In the genomic region with DNA sequence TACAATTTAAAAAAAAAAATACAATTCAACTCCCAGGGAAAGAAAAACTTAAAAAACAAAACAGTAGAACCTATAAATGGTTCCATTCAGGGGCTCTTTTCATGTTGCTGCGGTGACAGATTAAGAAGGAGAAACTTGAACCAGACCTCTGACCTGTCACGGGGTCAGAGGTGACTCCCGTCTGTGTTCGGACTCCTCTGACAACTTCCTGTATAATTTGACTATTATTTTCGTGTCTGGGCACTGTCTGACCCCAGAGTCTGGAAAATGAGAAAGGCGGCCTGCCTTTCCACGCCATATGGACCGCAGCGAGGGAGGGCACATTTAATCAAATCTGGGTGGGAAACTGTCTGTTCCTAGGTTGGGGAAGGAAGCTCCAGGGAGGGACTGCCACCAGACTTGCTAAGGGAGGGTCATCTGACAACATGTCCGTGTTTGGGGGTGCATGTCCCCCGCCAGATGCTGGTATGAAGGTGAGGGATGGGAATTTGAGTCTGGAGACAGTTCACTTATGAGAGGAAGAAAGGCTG, we compare ENCODE assay signal across 28 mouse cellular contexts.
A peak's percentile ranks its signal among the peaks of the same experiment; 100 is the strongest.
DNase-seq lines count a peak whose midpoint lies in the region; ATAC-seq lines count a peak whose summit lies in the region.
"Had no signal": no experiment of that assay in that cellular context is flagged by ENCODE, and none has a peak within 500 bp of the region (broad histone marks: within the 10 kb centered on the region; RNA-seq: fewer than 3 reads in every experiment).

No protein-coding gene starts in this region.

- no peaks in the 10 kb centered on the region for H3K27me3 ChIP-seq in neural tube, embryonic 15.5 days (replicated peaks)
- no peaks in the 10 kb centered on the region for H3K27me3 ChIP-seq in limb, embryonic 11.5 days (ENCODE audit: control insufficient read depth, insufficient read depth, low read length)
- H3K27me3 ChIP-seq: CH12.LX; embryonic facial prominence, embryonic 12.5 days; hindbrain, embryonic 15.5 days; kidney, embryonic 15.5 days; liver, embryonic 12.5 days; stomach, embryonic 15.5 days had no signal

- 0 out of 2 replicates have a peak, but pooled peaks cover 3% of the 10 kb centered on the region for H3K4me1 ChIP-seq in neural tube, embryonic 15.5 days
- peaks cover 8% of the 10 kb centered on the region for H3K4me1 ChIP-seq in limb, embryonic 11.5 days (ENCODE audit: control insufficient read depth, insufficient read depth, low read length)
- H3K4me1 ChIP-seq: hindbrain, embryonic 15.5 days; liver, embryonic 12.5 days; stomach, embryonic 15.5 days had no signal

- peak; percentile 69 for DNase-seq in embryo, embryonic 10 days (ENCODE audit: low spot score)
- DNase-seq in embryo, embryonic 9.5 days (ENCODE audit: extremely low spot score): no peak
- DNase-seq in neural tube, embryonic 10.5 days (ENCODE audit: extremely low spot score, low spot score): peak; percentile 58
- peak; percentile 33 for DNase-seq in limb, embryonic 11.5 days (ENCODE audit: low spot score)
- no peak for DNase-seq in urinary bladder, adult 18-20 months (ENCODE audit: low spot score in 2 of 2)
- DNase-seq: adrenal gland, adult 2 months; cerebellum, adult 8-10 months; cerebellum, postnatal 25 days; gastrocnemius, postnatal 14 days; kidney, adult 18-20 months; kidney, postnatal 25 days; lung, adult 18-20 months; lung, postnatal 4 days; retina, postnatal 1 day; right cerebral cortex, postnatal 14 days had no signal

- no peaks in the 10 kb centered on the region for H3K9me3 ChIP-seq in neural tube, embryonic 15.5 days (replicated peaks)
- H3K9me3 ChIP-seq in limb, embryonic 11.5 days (ENCODE audit: control insufficient read depth, low read length): no peaks in the 10 kb centered on the region
- H3K9me3 ChIP-seq: embryonic facial prominence, embryonic 12.5 days; hindbrain, embryonic 15.5 days; kidney, embryonic 15.5 days; liver, embryonic 12.5 days; stomach, embryonic 15.5 days had no signal

- no peak overlapping the region for H3K9ac ChIP-seq in neural tube, embryonic 15.5 days (replicated peaks)
- no peak overlapping the region for H3K9ac ChIP-seq in limb, embryonic 11.5 days (ENCODE audit: low read length)
- H3K9ac ChIP-seq: embryonic facial prominence, embryonic 12.5 days; hindbrain, embryonic 15.5 days; kidney, embryonic 15.5 days; liver, embryonic 12.5 days; stomach, embryonic 15.5 days had no signal

- no peak overlapping the region for H3K4me3 ChIP-seq in neural tube, embryonic 15.5 days (replicated peaks)
- no peak overlapping the region for H3K4me3 ChIP-seq in limb, embryonic 11.5 days (ENCODE audit: low read depth, low read length)
- H3K4me3 ChIP-seq: embryonic facial prominence, embryonic 12.5 days; hindbrain, embryonic 15.5 days; kidney, embryonic 15.5 days; liver, embryonic 12.5 days; myocyte; stomach, embryonic 15.5 days had no signal

- no peak for ATAC-seq in neural tube, embryonic 15.5 days (ENCODE audit: low FRiP score)
- ATAC-seq in limb, embryonic 11.5 days (ENCODE audit: insufficient number of reproducible peaks, low FRiP score, low TSS enrichment, low read depth): no peak
- ATAC-seq in megakaryocyte progenitor cell, adult 5-6 weeks (replicated peaks; ENCODE audit: poor library complexity): no peak
- ATAC-seq: activated CD4-positive, CD25-positive, alpha-beta regulatory T cell, adult 4 months; forebrain, embryonic 16.5 days; liver, embryonic 12.5 days; lung, postnatal 0 days; midbrain, embryonic 16.5 days had no signal

- no peak overlapping the region for H3K27ac ChIP-seq in neural tube, embryonic 15.5 days (replicated peaks)
- H3K27ac ChIP-seq in limb, embryonic 11.5 days (replicated peaks; ENCODE audit: low read depth, low read length): no peak overlapping the region
- H3K27ac ChIP-seq: embryonic facial prominence, embryonic 12.5 days; hindbrain, embryonic 15.5 days; kidney, embryonic 15.5 days; liver, embryonic 12.5 days; stomach, embryonic 15.5 days had no signal

- WGBS in neural tube, embryonic 15.5 days: 37% methylated on average over 11 of the region's 11 CpGs
- 21% methylated on average over 11 of the region's 11 CpGs for WGBS in limb, embryonic 11.5 days

- H3K36me3 ChIP-seq in neural tube, embryonic 15.5 days: no peaks in the 10 kb centered on the region
- H3K36me3 ChIP-seq in limb, embryonic 11.5 days (ENCODE audit: control insufficient read depth, insufficient read depth, low read length): no peaks in the 10 kb centered on the region
- H3K36me3 ChIP-seq: embryonic facial prominence, embryonic 12.5 days; hindbrain, embryonic 15.5 days; kidney, embryonic 15.5 days; liver, embryonic 12.5 days; stomach, embryonic 15.5 days had no signal

- no peak overlapping the region for H3K4me2 ChIP-seq in neural tube, embryonic 15.5 days
- H3K4me2 ChIP-seq in limb, embryonic 11.5 days (ENCODE audit: low read depth, severe bottlenecking): no peak overlapping the region
- H3K4me2 ChIP-seq: embryonic facial prominence, embryonic 12.5 days; hindbrain, embryonic 15.5 days; kidney, embryonic 15.5 days; liver, embryonic 12.5 days; stomach, embryonic 15.5 days had no signal

Comparison
In these comparisons a context has a peak if more than half of its experiments do, and no peak if none do; other contexts are left out.
1. DNase-seq: peak in embryo, embryonic 10 days (single experiment), neural tube, embryonic 10.5 days (single experiment) and limb, embryonic 11.5 days (single experiment); none in embryo, embryonic 9.5 days (single experiment) and urinary bladder, adult 18-20 months (0 of 2).